Mouse (Mus musculus): ENCODE data around the gene Fgb. TPM values are rescaled to one million over a fixed set of nuclear protein-coding genes. Genes with fewer than 3 reads are reported as not detected.

Fgb gene
- total RNA-seq, 2 experiments from 2014 or later = not detected

DNA sequence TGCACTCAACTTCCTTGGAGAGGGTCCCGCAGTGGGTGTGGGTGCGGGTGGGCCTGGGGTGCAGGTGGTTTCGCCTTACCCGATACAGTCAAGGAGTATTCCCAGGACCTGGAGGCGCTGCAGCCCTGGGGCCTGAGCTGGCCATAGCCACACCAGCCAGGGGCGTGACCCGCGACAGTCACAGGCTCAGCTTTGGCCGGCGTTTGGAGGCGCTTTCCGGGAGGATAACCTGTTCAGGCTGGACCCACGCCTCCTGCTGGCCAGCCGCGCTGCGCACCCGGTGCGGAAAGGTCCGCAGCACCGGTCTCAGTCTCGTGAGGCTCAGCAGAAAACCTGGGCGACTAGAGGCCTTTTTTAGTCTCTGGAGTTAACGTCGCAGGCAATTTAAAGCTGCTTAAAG, 54.3 kb downstream of the Fgb start:
- ATAC-seq (replicated peaks; ENCODE audit: low FRiP score, poor library complexity, severe bottlenecking) = no peak

DNA sequence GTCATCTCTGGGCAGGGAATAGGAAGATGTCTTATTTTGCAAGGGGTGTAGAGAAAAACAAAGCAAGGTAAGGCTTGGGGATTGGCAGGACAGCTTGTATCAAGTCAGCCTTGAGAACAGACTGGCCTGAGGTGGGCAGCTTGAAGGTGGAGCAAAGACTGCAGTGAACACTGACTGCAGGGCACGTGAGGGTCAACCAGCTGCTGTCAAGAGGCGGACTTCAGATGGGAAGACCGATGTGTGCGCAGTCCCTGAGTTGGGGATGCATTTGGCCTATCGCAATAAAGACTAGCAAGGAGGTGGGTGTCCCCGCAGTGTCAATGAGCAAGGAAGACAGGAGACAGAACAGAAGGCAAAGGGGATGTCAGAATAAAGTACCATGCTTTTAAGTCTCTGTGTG, 56.7 kb downstream of the Fgb start:
- no peak for ATAC-seq (replicated peaks; ENCODE audit: low FRiP score, poor library complexity, severe bottlenecking)

DNA sequence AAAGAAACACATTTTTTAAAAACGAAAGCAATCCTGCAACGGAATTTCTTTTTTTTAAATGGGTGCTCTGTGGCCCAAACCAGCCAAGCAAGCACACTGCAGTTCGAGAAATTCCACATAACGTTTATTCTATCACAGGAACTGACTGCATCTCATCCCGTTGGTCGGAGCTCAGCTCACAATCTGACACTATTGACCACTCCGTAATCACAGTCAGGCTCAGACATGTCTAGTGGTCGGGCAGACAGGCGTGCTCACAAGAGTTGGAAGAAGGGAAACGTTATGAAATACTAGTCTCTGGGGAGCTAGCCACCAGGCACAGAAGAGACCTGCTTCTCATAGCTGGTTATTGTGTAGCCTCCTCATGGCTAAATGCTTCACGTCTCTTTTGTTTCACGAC, 57.7 kb downstream of the Fgb start:
- ATAC-seq (replicated peaks; ENCODE audit: low FRiP score, poor library complexity, severe bottlenecking) = no peak

Other genes starting within 250 kb of the Fgb start
- gene Rbm46, start 173.4 kb downstream of the Fgb start, total RNA-seq (2015; ENCODE audit: low replicate concordance) = not detected in 2 replicates
- not detected in 2 replicates for gene Rbm46, start 173.4 kb downstream of the Fgb start, total RNA-seq (2017; ENCODE audit: low replicate concordance)
- not detected in 2 replicates for gene Lrat, start 145.9 kb downstream of the Fgb start, total RNA-seq (2015; ENCODE audit: low replicate concordance)
- not detected in 2 replicates for gene Lrat, start 145.9 kb downstream of the Fgb start, total RNA-seq (2017; ENCODE audit: low replicate concordance)
- gene Fgg, start 42.1 kb downstream of the Fgb start, total RNA-seq (2015; ENCODE audit: low replicate concordance) = not detected in 2 replicates
- gene Fgg, start 42.1 kb downstream of the Fgb start, total RNA-seq (2017; ENCODE audit: low replicate concordance) = not detected in 2 replicates
- not detected in 2 replicates for gene Fga, start 23.8 kb downstream of the Fgb start, total RNA-seq (2015; ENCODE audit: low replicate concordance)
- gene Fga, start 23.8 kb downstream of the Fgb start, total RNA-seq (2017; ENCODE audit: low replicate concordance) = not detected in 2 replicates
- gene Plrg1, start 5.7 kb upstream of the Fgb start, total RNA-seq (2015; ENCODE audit: low replicate concordance) = 18.3 and 23.6 TPM in 2 replicates
- 23.4 and 23.8 TPM in 2 replicates for gene Plrg1, start 5.7 kb upstream of the Fgb start, total RNA-seq (2017; ENCODE audit: low replicate concordance)
- not detected in 2 replicates for gene Dchs2, start 78.1 kb upstream of the Fgb start, total RNA-seq (2015; ENCODE audit: low replicate concordance)
- gene Dchs2, start 78.1 kb upstream of the Fgb start, total RNA-seq (2017; ENCODE audit: low replicate concordance) = not detected in 2 replicates

All from erythroblast, adult 5-6 weeks (primary cell).